Mouse (Mus musculus): ENCODE results near the gene Zfp948. TPM values are rescaled to one million over a fixed set of nuclear protein-coding genes. Genes with fewer than 3 reads are reported as not detected.
A peak's percentile ranks its signal among the peaks of the same experiment; 100 is the strongest.
"Not testable (repeated sequence)": the region's sequence is repeated elsewhere in the genome, so short reads cannot be mapped to it uniquely, and the experiment has no call there.

The Zfp948 gene
- 10.0 and 10.7 TPM in 2 replicates for total RNA-seq (2021)
- long read RNA-seq, transcript Zfp948-201 (6 exons, 2,652 nt) = major isoform, 7 of 8 reads
- long read RNA-seq, partial matches to known transcripts = 0 of 8 reads
- long read RNA-seq, other reads (novel, unspliced or antisense) = 1 of 8 reads

DNA sequence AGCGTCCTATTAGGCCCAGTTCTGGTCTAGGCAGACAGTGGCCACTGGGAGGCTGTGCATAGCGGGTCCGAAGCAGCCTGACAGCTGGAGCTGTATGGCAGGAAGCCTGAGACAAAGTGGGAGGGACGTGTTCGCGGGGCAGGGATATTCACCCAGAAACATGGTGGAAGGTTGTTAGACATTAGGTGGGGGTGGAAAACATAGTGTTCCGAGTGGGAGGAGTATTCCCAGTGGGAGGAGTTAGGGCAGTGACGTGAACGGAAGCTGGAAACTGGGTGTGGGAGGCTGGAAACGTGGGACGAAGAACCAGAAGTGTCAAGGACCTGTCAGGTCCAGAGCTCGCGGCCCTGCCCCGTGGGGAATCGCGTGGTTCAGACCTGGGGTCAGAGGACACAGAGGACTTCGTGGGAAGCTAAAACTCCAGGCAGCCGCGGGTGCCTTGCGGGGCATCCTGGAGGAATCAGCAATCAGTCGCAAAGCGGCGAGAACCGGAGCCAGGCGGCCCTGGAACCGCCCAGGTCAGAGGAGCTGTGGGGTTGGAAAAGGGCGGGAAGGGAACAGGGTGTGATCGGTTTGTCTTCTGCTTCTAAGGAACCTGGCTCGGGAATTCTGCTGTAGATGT is at the start of gene Zfp948:
Gene Zfp948, plus strand, starts transcription at position 281 of the 622 bp plus-strand sequence.
- DNase-seq = peak; percentile 74

DNA sequence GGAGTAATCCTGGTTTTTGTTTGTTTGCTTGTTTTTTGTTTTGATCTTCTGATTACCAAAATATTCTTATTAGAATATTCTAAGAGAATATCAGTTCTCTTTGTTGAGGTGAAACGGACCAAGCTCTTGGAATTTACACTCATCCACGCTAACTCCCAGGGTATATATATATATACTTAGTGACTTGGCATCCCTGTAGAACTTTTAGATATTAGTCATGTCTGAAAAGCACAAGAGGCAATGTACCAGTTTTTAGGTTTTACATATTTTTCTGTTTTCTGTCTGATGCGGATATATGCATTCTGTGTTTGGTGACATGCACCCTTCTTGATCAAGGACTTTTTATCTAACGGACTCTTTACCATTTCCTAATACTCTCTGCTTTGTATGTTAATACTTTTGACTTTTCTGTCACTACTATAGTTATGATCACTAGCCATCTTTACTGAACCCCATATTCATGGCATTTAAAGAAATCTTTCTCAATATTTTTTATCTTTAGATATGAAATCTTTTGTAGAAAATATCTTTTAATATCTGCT is 49.6 kb upstream of the Zfp948 start:
- no peak for DNase-seq

DNA sequence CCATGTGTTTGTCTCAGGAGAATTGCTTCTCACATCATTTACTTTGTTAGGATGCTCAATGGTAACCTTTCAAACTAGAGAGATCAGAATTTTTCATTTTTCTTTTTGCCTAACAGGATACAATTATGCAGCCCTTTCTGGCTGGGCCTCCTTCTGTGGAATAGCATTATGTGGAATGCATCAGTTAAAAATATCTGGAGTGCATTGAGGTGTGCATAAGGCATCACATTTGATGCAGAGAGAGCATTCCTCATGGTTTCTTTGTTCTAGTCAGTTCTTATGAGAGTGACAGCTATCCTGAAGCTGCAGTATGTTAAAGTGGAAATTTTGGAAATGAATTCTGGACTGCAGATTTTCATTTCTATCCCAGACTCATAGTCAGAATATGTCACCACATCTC is 40.5 kb upstream of the Zfp948 start:
- DNase-seq = no peak

DNA sequence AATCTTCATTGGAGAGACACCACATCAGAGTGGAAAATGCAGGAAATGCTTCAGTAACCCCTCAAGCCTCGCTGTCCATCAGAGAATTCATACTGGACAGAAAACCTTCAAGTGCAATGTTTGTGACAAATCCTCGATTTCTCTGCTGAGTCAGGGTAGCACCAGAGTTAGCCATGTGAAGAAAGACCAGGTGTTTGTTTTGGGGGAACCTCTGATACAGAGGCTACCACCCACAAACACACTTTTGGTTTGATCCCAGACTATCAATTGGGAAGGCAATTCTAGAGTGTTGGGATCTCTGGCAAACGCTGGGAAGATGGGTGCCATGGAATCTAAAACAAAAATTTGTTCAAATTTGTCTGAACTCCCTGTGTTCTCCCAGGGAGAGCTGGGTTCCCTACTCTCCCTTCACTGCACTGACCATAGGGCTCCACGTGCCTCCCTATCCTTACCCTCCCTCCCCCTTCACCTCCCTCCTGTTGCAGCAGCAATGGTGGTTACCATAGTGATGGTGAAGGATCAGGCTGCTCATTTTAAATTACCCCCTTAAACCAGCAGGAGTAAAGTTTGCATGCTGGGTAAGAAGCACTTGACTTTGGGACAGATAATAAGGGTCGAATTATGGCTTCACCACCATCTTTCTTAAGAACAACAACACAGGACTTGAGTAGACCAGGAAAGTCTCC is 36.0 kb upstream of the Zfp948 start:
- DNase-seq = no peak

DNA sequence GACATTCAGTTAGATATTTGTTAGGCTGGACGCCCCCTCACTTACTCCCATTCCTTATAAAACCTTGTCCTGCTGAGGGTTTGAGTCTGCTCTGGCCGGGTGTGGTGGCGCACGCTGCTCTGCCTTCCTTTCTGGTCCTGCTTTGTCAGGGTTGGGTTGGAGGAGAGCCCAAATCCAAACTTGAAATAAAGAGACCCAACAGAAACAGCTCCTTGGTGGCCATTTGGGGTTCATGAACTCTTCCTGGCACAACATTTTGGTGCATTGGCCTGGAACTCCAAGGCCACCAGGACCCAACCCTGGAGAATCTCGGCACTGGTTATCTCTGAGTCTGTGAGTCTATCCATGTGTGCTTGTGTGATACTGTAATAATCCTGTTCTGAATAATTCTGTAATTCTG is 35.2 kb upstream of the Zfp948 start:
- no peak for DNase-seq

DNA sequence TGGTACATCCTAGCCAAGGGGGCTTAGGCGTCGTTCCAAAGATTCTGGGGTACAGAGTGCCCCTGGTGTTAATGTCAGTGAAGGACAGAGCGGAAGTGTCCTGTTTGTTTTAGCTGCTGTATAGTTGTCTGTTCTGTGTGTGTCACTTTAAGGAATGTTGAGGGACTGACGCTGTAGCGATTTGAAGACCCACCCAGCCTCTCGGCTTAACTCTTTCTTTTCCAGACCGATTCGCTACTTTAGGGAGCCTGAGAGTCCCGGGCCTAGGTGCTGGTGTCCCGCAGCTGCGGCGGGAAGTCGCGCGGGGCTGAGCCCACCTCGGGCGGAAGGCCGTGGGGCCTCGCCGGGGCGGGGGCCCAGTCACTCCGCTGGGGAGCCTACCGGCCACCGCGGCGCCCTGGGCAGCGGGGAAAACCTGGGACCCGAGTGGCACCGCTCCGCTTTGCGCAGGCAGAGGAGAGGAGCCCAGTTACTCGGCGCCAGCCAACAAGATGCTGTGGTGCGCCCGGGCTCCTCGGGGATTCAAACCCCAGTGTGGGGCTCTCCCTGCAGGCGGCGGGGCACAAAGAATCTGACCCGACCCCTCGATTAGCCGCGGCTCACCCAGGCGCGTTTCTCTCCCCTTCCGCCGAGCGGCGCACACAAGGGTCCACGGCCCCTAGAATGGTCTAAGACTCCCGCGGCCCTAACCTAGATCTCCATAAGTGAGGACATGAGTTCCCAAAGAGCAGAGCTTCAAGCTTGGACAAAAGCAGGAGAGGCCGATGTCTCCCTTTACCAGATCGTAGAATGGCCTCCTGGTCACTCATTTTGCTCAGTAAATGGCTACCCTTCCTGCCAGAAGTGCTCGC is 34.5 kb upstream of the Zfp948 start:
- peak; percentile 62 for DNase-seq

DNA sequence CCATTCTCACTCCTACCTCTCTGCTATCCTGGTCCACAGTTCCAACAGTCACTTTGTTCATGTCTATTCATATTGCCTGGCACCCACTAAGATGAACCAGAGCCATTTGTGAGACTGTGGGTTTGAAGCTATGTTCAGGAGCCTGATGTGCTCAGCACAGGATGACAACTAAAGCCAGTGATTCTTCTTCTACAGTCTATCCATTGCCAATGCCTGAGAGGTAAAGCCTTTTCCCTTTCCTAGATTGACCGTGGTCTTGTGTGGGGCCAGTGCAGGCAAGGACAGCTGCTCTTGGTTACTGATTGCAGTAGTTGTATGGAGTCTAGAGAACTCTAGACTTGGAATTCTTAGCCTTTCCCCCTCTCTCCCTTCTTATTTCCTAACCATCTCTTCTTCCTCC is 32.8 kb upstream of the Zfp948 start:
- DNase-seq = no peak

DNA sequence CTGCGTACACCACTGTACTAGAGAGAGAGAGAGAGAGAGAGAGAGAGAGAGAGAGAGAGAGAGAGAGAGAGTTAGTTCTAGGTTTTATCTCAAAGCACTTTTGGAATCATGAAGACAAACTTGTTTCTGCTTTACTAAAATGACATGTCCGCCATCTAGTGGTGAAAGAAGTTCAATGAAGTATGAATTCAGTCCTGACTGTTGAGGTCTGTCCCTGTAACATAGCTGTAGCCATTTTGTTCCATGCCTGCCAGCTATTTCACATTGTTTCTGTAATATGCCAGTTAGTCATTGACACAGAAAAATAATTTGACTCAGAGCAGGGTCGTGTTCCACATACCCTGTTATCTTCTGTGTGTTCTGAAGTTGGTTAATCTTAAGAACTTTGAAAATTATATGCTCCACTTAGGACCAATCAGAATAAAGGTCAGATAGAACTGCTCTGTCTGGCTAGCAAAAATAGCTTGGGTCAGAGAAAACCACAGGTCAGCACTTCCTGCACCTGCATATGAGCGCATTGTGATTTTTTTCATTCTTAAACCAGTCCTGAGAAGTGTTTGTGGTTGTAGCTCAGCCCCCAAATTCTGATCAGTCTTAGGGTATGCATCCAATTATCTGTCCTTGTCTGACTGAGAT is 32.2 kb upstream of the Zfp948 start:
- DNase-seq = no peak

DNA sequence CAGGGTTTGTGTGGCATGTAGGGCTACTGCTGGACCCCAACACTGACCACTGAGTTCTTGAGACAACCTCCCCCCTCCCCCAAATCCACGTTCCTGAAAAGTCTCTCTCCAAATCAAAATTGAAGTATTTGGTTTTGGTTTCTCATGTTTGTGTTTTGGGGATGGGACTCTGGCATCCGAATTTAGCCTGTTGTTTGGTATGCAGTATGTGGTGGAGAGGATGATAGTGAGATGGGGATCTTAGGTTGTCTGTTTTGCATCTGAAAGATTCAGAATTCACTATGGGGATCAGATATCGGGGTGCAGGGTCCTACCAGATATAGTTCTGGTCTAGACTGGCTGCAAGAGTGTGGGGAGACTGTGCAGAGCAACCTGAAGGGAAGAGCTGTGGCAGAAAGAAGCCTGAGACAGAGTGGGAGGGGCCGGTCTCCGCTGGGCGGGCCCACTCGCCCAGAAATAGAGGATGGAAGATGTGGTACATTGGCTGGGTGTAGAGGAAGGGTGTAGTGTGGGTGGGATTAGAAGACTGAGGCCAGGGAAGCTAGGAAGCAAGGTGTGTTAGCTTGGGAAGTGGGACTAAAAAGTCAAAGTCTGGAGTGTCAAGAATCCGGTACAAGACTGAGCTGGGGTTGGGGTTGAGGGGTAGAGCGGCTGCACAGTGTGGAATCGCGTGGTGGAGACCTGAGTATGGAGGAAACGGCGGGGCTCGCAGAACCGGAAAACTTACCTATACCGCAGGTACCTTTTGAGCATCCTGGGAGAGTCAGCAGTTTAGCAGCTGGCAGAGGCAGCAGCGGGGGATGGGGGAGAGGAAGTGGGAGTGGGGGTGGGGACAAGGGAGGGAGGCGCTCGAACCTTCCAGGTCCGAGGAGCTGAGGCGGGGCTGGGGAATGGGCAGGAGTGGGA is 31.5 kb upstream of the Zfp948 start, which contains the start of gene Zfp52:
Gene Zfp52, plus strand, starts transcription at position 444 of the 906 bp plus-strand sequence.
- DNase-seq = peak; percentile 68

DNA sequence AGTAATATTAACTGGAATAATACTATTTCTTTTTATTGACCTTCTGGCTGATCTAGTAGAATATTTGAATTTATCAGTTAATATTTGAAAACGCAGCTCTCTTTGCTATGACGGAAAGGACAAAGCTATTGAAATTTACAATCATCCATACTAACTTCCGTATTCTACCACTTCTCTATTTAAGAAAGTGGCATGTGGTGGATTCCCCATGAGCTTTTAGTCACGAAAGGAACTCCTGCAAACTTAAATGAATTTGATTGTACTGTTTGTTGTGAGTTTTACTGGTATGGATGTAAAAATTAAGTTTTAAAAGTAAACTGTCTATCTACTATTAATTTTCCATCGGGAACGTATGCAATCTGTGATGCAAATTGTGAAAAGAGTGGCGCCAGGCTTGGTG is 30.7 kb upstream of the Zfp948 start:
- DNase-seq = no peak

DNA sequence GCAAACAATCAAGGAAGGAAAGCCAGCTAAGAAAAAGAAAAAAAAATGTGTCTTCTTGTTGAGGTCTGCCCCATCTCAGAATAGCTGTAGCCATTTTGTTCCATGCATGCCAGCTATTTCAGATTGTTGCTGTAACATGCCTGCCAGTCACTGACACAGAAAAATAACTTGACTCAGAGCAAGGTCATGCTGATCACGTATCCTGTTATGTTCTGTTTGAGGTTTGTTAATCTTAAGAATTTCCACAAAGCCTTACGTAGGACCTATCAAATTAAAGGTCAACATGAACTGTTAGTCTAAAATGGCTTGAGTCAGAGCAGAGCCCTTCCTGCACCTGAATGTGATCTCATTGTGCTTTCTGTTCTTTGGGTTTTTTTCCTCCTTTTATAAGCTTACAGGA is 30.1 kb upstream of the Zfp948 start:
- DNase-seq = peak; percentile 5

DNA sequence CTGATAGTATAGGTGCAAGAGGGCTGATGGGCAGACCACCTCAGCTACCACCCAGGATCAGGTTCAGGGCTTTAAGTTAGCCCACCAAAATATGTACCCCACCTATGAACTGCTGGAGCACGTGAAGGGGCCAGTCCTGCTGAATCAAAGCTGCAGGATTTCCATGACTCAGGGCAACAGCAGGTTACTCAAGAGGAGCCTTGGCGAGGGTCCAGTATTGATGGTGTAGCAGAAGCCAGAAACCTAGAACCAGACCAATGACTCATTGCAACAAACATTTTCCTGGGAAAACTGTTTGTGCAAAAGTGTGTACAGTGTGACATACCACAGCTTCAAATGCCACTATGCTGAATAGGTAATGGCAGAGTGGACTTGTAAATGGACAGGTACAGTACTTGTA is 9.0 kb upstream of the Zfp948 start:
- DNase-seq = peak; percentile 69

DNA sequence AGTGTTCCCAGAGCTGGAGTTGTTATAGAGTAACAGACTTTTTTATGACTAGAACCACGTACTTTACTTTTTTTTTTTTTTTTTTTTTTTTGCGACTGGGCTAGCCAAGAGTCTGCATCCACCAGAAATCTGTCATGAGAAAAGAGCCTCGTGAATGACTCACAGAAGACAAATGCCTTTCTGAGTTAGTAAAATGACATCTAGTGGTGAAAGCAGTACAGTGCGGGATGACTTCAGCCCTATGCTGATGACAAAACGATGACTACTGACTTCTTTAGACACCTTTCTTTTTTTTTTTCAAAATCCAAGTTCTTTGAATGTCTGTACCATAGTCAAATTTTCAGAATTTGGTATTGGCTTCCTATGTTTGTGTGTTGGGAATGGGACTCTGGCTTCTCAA is 588 bp upstream of the Zfp948 start:
- DNase-seq = peak; percentile 7

DNA sequence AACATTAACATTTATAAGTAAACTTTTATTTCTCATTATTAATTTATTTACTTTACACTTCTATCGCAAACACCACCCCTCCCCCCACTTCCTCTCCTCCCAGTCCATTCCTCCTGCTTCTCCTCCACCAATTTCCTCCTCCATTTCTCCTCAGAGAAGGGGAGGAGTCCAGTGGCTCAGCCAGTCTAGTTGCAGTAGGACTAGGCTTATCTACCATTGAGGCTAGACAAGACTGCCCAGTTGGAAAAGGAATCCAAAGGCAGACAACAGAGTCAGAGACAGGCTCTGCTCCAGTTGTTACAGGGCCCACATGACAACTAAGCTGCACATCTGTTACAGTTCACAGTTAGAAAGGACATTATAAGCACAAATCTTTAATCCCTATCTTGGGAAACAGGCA is 888 bp downstream of the Zfp948 start:
- DNase-seq = no peak

DNA sequence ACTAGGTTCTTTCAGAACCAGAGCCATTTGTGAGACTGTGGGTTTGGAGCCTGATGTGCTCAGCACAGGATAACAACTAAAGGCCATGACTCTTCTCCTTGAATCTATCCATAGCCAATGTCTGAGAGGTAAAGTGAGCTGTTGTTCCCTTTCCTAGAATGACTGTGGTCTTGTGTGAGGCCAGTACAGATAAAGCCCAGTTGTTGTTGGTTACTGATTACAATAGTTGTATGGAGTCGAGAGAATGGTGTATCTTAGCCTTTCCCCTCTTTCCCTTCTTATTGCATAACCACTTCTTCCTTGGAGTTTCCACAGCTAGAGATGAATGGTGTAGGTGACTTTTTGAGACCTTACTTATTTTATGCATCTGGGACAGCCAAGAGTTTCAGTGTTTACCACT is 12.3 kb downstream of the Zfp948 start:
- DNase-seq = no peak

DNA sequence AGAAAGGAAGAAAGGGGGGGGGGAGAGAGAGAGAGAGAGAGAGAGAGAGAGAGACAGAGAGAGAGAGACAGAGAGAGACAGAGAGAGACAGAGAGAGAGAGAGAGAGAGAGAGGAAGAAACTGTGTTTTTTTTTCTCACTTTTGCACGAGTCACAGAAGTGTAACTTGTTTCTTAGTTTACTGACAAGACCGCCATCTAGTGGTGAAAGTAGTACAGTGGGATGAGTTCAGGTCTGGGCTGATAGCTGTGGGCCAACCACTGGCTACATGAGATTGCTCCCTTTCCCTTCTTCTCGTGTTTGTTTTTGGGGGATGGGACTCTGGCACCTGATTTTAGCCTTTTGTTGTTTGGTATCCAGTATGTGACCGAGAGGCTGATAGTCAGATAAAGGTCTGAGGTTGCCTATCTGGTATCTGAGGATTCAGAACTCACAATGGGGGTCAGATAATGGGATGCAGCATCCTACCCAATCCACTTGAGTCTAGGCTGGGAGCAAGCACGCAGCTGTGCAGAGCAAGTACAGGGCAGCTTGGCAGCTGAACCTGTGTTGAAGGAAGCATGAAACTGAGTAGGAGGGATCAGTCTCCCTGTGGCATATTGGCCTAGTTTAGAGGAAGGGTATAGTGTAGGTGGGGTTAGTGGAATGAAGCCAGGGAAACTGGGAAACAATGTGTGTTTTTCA is 12.8 kb downstream of the Zfp948 start:
- DNase-seq = no peak

DNA sequence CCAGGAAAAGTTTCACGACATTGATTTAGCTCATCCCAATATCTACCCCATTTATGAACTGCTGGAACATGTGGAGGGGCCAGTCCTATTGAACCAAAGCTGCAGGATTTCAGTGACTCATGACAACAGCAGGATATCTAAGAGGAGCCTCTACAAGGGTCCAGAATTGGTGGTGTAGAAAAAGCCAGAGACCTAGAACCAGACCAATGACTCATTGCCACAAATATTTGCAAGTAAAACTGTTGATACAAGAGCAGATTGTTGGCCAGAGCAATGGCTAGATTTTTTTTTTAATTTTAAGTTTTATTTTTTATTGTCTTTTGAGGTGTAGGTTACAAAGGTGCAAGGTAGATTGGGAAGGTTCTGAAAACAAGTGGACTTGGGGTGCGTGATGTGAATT is 18.7 kb downstream of the Zfp948 start:
- no peak for DNase-seq

DNA sequence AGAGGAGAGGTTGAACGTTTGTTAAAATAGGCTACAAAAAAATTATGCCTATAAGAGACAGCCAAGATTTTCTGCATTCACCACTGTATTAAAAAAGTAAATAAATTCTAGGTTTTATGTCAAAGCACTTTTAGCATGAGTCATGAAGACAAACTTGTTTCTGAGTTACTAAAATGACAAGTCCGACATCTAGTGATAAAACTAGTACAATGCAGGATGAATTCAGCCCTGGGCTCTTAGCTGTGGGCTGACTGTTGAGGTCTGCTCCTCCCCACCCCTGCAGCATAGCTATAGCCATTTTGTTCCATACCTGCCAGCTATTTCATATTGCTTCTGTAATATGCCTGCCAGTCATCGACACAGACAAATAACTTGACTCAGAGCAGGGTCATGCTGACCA is 49.5 kb downstream of the Zfp948 start:
- DNase-seq = no peak

DNA sequence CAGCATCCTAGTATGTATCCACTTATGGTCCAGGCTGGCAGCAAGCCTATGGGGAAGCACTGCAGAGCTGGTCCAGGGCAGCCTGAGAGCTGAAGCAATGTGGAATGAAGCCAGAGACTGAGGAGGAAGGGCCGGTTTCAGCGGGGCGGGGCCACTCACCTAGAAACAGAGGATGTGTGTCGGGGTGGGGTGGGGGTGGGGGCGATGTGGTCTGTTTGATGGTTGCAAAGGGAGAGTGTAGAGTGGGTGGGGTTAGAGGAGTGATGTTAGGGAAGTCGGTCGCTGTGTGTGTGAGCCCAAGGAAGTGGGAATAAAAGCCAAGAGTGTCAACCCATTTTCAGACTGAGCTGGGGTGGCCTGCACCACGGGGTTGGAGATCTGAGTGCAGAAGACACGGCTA is 50.5 kb downstream of the Zfp948 start:
- DNase-seq = no peak

DNA sequence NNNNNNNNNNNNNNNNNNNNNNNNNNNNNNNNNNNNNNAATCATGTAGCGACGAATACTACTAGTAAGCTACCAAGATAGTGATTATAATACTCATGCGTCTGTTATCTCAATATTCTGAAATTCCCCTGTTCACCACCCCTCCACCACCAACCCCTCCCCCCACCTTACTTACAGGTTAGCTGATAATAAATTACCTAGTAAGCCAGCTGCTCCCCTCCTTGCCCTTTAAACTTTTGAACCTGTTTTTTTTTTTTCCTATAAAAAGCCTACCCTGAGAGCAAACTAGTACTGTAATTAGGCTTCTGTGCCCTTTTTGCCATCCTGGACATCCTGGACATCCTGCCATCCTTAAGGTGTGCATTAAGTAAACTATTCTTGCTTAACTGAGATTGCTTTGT is 56.8 kb downstream of the Zfp948 start:
- no peak for DNase-seq

DNA sequence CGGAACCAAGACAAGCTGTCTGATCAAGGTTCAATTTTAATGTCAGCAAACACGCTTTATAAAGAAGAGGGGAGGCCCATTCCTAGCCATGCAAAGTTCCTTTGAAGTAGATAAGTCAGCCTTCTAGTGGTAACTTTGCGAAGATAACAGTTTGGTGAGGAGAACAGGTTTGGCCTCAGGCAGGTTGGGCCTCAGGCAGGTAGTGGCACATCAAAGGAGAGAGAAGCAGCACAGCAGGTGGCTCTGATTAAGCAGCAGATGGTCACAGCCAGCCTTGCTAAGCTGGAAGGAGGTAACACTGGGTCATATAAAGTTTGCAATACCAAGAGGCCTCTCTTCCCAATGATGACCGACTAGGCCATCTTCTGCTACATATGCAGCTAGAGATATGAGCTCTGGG is 69.0 kb downstream of the Zfp948 start:
- DNase-seq = not testable (repeated sequence)

All from adrenal gland, postnatal 25 days (tissue).